Mouse (Mus musculus): ENCODE measurements around the gene Gm28845.

Gene Gm28845

GRCm38 (mm10) chr1:65119438-65119837 is at the start of gene Gm28845:
Gene Gm28845, minus strand, starts transcription at chr1:65119558.
- DNase-seq (ENCODE audit: low read depth, low spot score): no peak

- no peak for DNase-seq (ENCODE audit: low read depth, low spot score)
Observed at GRCm38 (mm10) chr1:65167496-65167895, 48.1 kb upstream of the Gm28845 start.

- no peak for DNase-seq (ENCODE audit: low read depth, low spot score)
Observed at GRCm38 (mm10) chr1:65162210-65162609, 42.9 kb upstream of the Gm28845 start.

GRCm38 (mm10) chr1:65156111-65156510 is 36.8 kb upstream of the Gm28845 start:
- DNase-seq (ENCODE audit: low read depth, low spot score): no peak

- DNase-seq (ENCODE audit: low read depth, low spot score): no peak
Observed at GRCm38 (mm10) chr1:65154814-65155213, 35.5 kb upstream of the Gm28845 start.

- DNase-seq (ENCODE audit: low read depth, low spot score): no peak
Observed at GRCm38 (mm10) chr1:65147971-65148370, 28.6 kb upstream of the Gm28845 start.

GRCm38 (mm10) chr1:65147326-65147725 is 28.0 kb upstream of the Gm28845 start:
- no peak for DNase-seq (ENCODE audit: low read depth, low spot score)

DNA sequence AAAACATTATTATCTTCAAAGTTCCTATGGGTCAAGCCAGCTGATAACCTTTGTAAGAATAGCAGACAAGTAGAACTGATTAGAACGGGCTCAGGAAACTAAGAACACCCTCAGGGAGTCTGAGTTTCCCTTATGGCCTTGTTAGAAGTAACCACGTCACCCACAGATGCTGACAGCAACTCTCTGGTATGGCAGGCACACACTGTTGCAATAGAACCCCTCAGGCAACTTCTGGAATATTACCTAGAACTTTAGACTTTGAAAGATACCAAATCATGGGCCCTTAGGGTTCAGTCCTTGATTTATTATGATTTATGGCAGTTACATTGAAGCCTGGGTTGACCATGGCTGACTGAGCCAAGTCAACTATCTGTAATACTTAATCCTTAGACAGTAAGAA is 27.2 kb upstream of the Gm28845 start:
- DNase-seq (ENCODE audit: low read depth, low spot score): no peak

- DNase-seq (ENCODE audit: low read depth, low spot score): no peak
Observed at GRCm38 (mm10) chr1:65144783-65145182, 25.4 kb upstream of the Gm28845 start.

DNA sequence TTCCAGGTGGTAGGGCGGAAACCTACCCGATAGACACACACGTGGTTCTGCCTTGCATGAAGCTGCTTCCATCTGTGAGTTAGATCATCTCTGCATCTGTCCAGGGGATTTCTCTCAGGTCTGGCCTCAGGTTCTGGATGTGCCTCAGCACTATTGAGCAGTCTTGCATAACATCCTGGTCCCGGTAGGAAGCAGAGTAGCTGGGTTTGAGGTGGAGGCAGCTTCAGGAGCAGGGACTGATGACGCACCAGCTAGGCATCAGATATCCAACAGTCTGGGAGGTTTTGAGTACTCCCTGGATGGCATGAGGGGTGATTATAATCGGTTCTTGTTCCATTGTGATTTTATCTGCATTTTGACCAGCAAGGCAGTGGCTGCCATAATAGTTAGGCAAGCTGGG is 18.2 kb upstream of the Gm28845 start:
- no peak for DNase-seq (ENCODE audit: low read depth, low spot score)

GRCm38 (mm10) chr1:65132833-65133232 is 13.5 kb upstream of the Gm28845 start:
- no peak for DNase-seq (ENCODE audit: low read depth, low spot score)

GRCm38 (mm10) chr1:65131671-65132070 is 12.3 kb upstream of the Gm28845 start:
- no peak for DNase-seq (ENCODE audit: low read depth, low spot score)

GRCm38 (mm10) chr1:65130226-65130625 is 10.9 kb upstream of the Gm28845 start:
- no peak for DNase-seq (ENCODE audit: low read depth, low spot score)

DNA sequence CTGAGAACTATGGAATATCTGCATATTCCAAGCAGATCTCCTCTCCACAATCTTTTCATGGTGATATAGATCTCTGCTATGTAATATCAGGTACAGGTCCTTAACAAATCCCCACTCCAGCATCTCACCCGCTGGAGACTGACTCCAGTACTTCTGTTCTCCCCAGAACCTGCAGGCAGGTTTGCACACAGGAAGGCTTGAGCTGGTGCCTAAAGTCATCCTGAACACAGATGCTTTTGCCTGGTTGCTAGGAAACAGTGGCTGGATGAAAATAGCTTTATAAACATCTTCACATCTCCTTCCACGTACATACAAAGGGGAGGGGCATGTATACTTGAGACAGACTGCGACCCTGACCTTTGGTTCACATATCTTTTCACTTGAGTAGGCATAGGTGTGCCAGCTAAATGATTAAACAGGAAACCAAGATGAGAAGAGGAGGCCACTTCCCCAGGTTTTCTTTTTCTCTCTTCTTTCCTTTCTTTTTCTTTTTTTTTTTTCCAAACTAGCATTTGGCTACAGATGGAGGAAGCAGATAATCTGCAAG is 10.3 kb upstream of the Gm28845 start:
- peak; percentile 38 for DNase-seq (ENCODE audit: low read depth, low spot score)

GRCm38 (mm10) chr1:65122574-65123372 is 3.4 kb upstream of the Gm28845 start, which contains the start of gene D630023F18Rik:
Gene D630023F18Rik, minus strand, starts transcription at chr1:65123214.
- DNase-seq (ENCODE audit: low read depth, low spot score): peak; percentile 55

DNA sequence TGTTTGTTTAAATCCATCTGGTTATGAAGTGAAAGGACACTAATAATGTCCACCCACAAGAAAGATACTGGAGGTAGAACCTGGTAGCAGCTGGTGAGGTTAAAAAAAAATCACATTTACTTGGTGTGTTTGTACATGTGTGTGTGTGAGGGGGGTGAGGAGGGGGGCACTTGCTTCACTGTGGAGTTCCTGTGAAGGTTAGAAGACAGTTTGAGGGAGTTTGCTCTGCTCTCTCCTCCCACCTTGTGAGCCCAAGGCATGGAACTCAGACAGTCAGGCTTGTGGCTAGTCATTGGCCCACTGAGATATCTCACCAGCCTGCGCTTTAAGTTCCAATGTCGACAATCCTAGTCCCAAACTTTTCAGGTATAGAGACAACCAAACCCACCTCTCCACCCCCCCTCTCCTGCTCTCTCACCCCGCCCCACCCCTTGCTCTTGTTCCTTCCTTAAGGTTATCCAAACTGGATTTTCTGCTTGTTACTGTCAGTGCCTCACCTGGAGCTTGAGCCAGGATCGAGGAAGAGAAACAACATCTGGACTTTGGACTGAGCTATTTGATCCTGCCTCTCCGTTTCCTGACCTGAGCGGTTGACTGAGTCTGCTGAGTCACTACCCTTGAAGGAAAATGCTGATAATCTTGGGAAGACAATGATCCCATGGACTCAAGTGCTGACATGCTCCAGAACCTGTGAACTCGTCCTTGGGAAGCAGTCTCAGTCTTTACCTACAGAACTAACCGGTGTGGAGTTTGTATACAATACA is 1.0 kb downstream of the Gm28845 start:
- no peak for DNase-seq (ENCODE audit: low read depth, low spot score)

- DNase-seq (ENCODE audit: low read depth, low spot score): no peak
Observed at GRCm38 (mm10) chr1:65113536-65114172, 5.7 kb downstream of the Gm28845 start.

DNA sequence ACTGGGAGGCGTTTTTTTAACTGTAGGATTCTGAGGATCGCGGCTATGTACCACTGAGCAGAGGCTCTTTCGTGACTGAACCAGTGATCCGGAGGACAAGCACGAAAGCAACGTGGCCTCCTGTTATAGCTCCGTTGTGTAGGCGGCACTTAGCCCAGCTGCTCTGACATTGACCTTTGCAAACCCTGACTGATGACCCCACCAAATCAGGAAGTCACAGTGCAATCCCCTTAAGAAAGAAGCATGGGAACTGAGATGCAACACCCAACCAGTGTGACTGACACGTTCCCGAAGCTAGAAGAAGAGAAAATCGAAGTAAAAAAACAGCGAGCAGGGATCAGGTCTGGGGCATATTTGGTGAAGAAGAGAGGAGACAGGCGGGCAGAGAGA is 6.6 kb downstream of the Gm28845 start:
- no peak for DNase-seq (ENCODE audit: low read depth, low spot score)

DNA sequence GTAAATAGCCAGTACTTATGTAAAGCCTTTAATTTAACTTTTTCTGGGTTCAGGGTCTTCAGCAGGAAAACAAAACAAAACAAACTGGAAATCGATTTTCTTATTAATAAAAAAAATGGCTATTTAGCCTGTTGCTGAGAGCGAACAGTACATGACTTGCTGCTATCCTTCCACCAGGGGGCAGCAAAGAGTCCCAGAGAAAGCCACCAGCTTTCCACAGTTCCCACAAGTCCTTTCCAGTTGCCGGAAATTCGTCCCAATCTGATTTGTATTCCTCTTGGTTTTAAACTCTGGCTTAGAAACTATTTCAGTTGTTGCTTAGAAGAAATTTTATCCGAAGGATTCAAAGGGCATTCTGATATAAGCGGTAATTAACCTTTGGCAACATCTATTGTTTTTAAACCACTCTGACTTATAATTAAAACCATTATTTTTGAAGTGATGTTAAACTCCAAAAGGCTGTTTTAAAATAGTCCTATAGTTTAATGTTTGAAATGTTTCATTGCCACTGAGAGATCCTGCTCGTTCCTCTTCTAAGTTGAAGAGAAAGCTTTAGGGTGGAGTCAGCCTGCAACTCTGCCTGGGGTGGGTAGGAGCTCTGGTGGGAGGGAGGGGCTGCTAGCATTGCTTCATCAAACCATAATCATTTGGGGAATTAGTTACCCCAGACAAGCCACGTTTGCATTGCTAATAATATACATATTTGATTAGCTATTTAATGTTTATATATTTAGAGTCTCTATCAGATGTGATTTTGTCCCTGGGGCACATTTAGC is 7.1 kb downstream of the Gm28845 start:
- peak; percentile 74 for DNase-seq (ENCODE audit: low read depth, low spot score)

DNA sequence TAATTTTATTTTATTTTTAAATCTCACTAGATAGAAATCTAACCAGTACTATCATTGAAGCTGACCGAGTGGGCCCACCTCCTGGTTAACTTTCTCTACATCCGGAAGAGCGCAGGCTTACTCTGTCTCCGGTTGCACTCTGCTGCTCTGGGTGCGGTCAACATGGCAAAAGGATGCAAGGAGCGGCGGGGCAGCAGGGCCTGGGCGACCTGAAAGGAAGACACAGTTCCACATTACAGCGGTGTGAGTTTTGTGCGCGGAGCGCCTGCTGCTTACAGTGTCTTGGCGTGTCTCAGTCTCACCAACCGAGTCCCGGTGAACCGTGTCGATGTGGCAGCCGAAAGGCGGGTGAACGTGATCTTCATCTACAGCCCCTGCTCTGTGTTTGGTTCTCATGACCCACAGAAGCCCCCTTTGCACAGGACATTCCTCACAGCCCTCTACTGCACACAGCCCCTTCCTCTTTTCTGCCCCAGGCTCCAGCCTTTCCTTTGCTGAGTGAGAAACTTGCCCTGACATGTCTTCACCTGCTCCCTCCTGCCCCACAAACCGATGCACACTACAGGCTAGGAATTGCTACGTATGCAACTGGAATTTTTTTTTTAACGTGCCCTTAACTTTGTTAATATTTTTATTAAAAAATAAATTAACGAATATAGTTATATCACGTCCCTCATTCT is 9.5 kb downstream of the Gm28845 start:
- DNase-seq (ENCODE audit: low read depth, low spot score): no peak

- DNase-seq (ENCODE audit: low read depth, low spot score): no peak
Observed at GRCm38 (mm10) chr1:65109196-65109595, 10.2 kb downstream of the Gm28845 start.
